Comparison of ENCODE assay signal across 8 mouse cellular contexts in genomic region chr4:138913797-138914196, GRCm38 (mm10). TPM values are rescaled to one million over a fixed set of nuclear protein-coding genes. Genes with fewer than 3 reads are reported as not detected.
DNase-seq lines count a peak whose midpoint lies in the region; ATAC-seq and TF ChIP-seq lines count a peak whose summit lies in the region.

TSS of gene Otud3 (minus strand) at chr4:138913945.

- peak; percentile 76 to 86 for TF ChIP-seq POLR2A in MEL (IDR thresholded peaks at IDR 0.05; ENCODE audit: control insufficient read depth in 1 of 2, insufficient read depth in 1 of 2, low read depth in 1 of 2, low read length in 2 of 2, poor library complexity in 1 of 2)
- peak; percentile 83 for TF ChIP-seq POLR2A in cerebellum, adult 2 months (IDR thresholded peaks at IDR 0.05; ENCODE audit: borderline replicate concordance, insufficient read depth, low read length)

- H3K27ac ChIP-seq in MEL (ENCODE audit: control insufficient read depth, low read depth, low read length): no peak within 1 kb of the TSS
- peak within 1 kb of the TSS; percentile 32; the same call in 1 of the 2 replicates for H3K27ac ChIP-seq in cerebellum, adult 2 months (ENCODE audit: insufficient read depth, low read length)
- H3K27ac ChIP-seq in forebrain, postnatal 0 days (ENCODE audit: low read depth, low read length): peak within 1 kb of the TSS; percentile 64
- H3K27ac ChIP-seq in lung, embryonic 15.5 days: no peak within 1 kb of the TSS

- peak within 1 kb of the TSS; percentile 79 to 84 for H3K4me3 ChIP-seq in MEL (ENCODE audit: control insufficient read depth in 1 of 2, insufficient read depth in 1 of 2, low read depth in 2 of 2, low read length in 2 of 2)
- H3K4me3 ChIP-seq in cerebellum, adult 2 months (replicated peaks; ENCODE audit: insufficient read depth, low read depth, low read length): peak within 1 kb of the TSS; percentile 74
- peak within 1 kb of the TSS; percentile 96 for H3K4me3 ChIP-seq in forebrain, postnatal 0 days (ENCODE audit: low read depth, low read length)
- peak within 1 kb of the TSS; percentile 80 for H3K4me3 ChIP-seq in lung, embryonic 15.5 days

- H3K36me3 ChIP-seq in MEL (ENCODE audit: control insufficient read depth in 1 of 2, insufficient read depth in 2 of 2, low read length in 2 of 2): peaks cover 0 to 5% of the 10 kb centered on the region in 2 experiments; a peak in 1 of 4 replicates
- no peaks in the 10 kb centered on the region for H3K36me3 ChIP-seq in forebrain, postnatal 0 days (ENCODE audit: insufficient read depth)
- H3K36me3 ChIP-seq in lung, embryonic 15.5 days: 0 out of 2 replicates have a peak, but pooled peaks cover 7% of the 10 kb centered on the region

- no peaks in the 10 kb centered on the region for H3K27me3 ChIP-seq in MEL (ENCODE audit: control insufficient read depth in 1 of 2, insufficient read depth in 2 of 2, low read length in 2 of 2)
- H3K27me3 ChIP-seq in cerebellum, adult 2 months (ENCODE audit: control insufficient read depth, insufficient read depth, low read length): no peaks in the 10 kb centered on the region
- H3K27me3 ChIP-seq in forebrain, postnatal 0 days (ENCODE audit: insufficient read depth, low read length): no peaks in the 10 kb centered on the region
- H3K27me3 ChIP-seq in lung, embryonic 15.5 days: no peaks in the 10 kb centered on the region

- H3K79me2 ChIP-seq in MEL (ENCODE audit: control insufficient read depth, insufficient read depth, low read length, poor library complexity): peaks cover 13% of the 10 kb centered on the region

- no peak for TF ChIP-seq EP300 in MEL (IDR thresholded peaks at IDR 0.05; ENCODE audit: low read depth in 1 of 2, low read length in 2 of 2)

- H3K4me1 ChIP-seq in MEL (ENCODE audit: control insufficient read depth in 1 of 2, insufficient read depth in 2 of 2, low read length in 2 of 2): peaks cover 0 to 11% of the 10 kb centered on the region in 2 experiments; a peak in 3 of 4 replicates
- H3K4me1 ChIP-seq in cerebellum, adult 2 months (ENCODE audit: control insufficient read depth, insufficient read depth, low read length): peaks cover 10% of the 10 kb centered on the region; the same call in 1 of the 2 replicates
- peaks cover 12% of the 10 kb centered on the region for H3K4me1 ChIP-seq in forebrain, postnatal 0 days (ENCODE audit: insufficient read depth)
- peaks cover 9% of the 10 kb centered on the region for H3K4me1 ChIP-seq in lung, embryonic 15.5 days

- peak within 1 kb of the TSS; percentile 91 for H3K4me2 ChIP-seq in forebrain, postnatal 0 days (ENCODE audit: low read depth)
- peak within 1 kb of the TSS; percentile 89 for H3K4me2 ChIP-seq in lung, embryonic 15.5 days

- H3K9ac ChIP-seq in MEL (ENCODE audit: control insufficient read depth, low read depth, low read length, poor library complexity, severe bottlenecking): peak within 1 kb of the TSS; percentile 89
- peak within 1 kb of the TSS; percentile 78 for H3K9ac ChIP-seq in forebrain, postnatal 0 days
- peak within 1 kb of the TSS; percentile 69 for H3K9ac ChIP-seq in lung, embryonic 15.5 days

- peak; percentile 93 for DNase-seq in MEL (ENCODE audit: low read depth, low spot score)
- peak; percentile 97 for DNase-seq in cerebellum, adult 2 months
- DNase-seq in forebrain, postnatal 0 days: peak; percentile 96
- DNase-seq in heart, postnatal 4 days: peak; percentile 96
- DNase-seq in layer of hippocampus, adult 8-10 months (ENCODE audit: low spot score in 2 of 2): peak; percentile 91 to 94
- DNase-seq in ovary, adult 18-20 months (ENCODE audit: low spot score): peak; percentile 91
- peak; percentile 94 for DNase-seq in thymus, postnatal 0 days (ENCODE audit: low spot score)

- under 1% methylated on average over 39 of the region's 39 CpGs for WGBS in cerebellum, adult 2 months
- under 1% methylated on average over 39 of the region's 39 CpGs for WGBS in forebrain, postnatal 0 days
- WGBS in lung, embryonic 15.5 days: under 1% methylated on average over 39 of the region's 39 CpGs

- peak; percentile 97 for ATAC-seq in forebrain, postnatal 0 days
- peak; percentile 95 for ATAC-seq in lung, embryonic 15.5 days (ENCODE audit: borderline replicate concordance, extremely low read depth, low FRiP score, low TSS enrichment)

- no peaks in the 10 kb centered on the region for H3K9me3 ChIP-seq in MEL (replicated peaks; ENCODE audit: insufficient read depth, low read length)
- H3K9me3 ChIP-seq in forebrain, postnatal 0 days (ENCODE audit: low read length): no peaks in the 10 kb centered on the region
- H3K9me3 ChIP-seq in lung, embryonic 15.5 days: no peaks in the 10 kb centered on the region

- TF ChIP-seq CTCF in MEL (IDR thresholded peaks at IDR 0.05 in 2 of 3, conservative IDR thresholded peaks at IDR 0.05 in 1 of 3; ENCODE audit: control insufficient read depth in 1 of 3, insufficient read depth in 1 of 3, low read depth in 2 of 3, low read length in 3 of 3, poor library complexity in 1 of 3, severe bottlenecking in 1 of 3): peak; percentile 38 to 76 (median 54)
- peak; percentile 81 for TF ChIP-seq CTCF in cerebellum, adult 2 months (IDR thresholded peaks at IDR 0.05; ENCODE audit: borderline replicate concordance, insufficient read depth, low read depth, low read length)
- peak; percentile 85 for TF ChIP-seq CTCF in forebrain, postnatal 0 days (IDR thresholded peaks at IDR 0.05; ENCODE audit: low read depth)

- no peak for TF ChIP-seq RAD21 in MEL (IDR thresholded peaks at IDR 0.05; ENCODE audit: low read depth, low read length)

TF ChIP-seq in MEL, 35 proteins besides CTCF, POLR2A, EP300 and RAD21:
- no peak for TF ChIP-seq TAL1 (IDR thresholded peaks at IDR 0.05; ENCODE audit: low read length)
- no peak for TF ChIP-seq JUND (IDR thresholded peaks at IDR 0.05; ENCODE audit: low read depth, low read length)
- TF ChIP-seq MEF2A (IDR thresholded peaks at IDR 0.05; ENCODE audit: extremely low read depth, insufficient replicate concordance, low read depth, low read length, poor library complexity, severe bottlenecking): no peak
- no peak for TF ChIP-seq ZMIZ1 (IDR thresholded peaks at IDR 0.05; ENCODE audit: low read depth, low read length)
- TF ChIP-seq BHLHE40 (IDR thresholded peaks at IDR 0.05; ENCODE audit: borderline replicate concordance, low read depth, low read length): no peak
- TF ChIP-seq HCFC1 (IDR thresholded peaks at IDR 0.05; ENCODE audit: low read depth, low read length): peak; percentile 83
- 0 out of 2 replicates have a peak, but pooled peaks have one; percentile 17 for TF ChIP-seq MYC (IDR thresholded peaks at IDR 0.05; ENCODE audit: low read depth, low read length)
- 0 out of 2 replicates have a peak, but pooled peaks have one; percentile 30 for TF ChIP-seq UBTF (IDR thresholded peaks at IDR 0.05; ENCODE audit: borderline replicate concordance, insufficient read depth, low read depth, low read length)
- no peak for TF ChIP-seq TCF12 (IDR thresholded peaks at IDR 0.05; ENCODE audit: low read depth, low read length)
- TF ChIP-seq USF1 (IDR thresholded peaks at IDR 0.05; ENCODE audit: low read depth, low read length): peak; percentile 96
- peak; percentile 76 for TF ChIP-seq NRF1 (IDR thresholded peaks at IDR 0.05; ENCODE audit: insufficient read depth, low read depth, low read length, poor library complexity, severe bottlenecking)
- TF ChIP-seq POLR2AphosphoS5 (IDR thresholded peaks at IDR 0.05; ENCODE audit: borderline replicate concordance, low read depth, low read length): no peak
- no peak for TF ChIP-seq ETS1 (IDR thresholded peaks at IDR 0.05; ENCODE audit: low read depth, low read length)
- TF ChIP-seq MAX (IDR thresholded peaks at IDR 0.05; ENCODE audit: low read length): peak; percentile 94
- TF ChIP-seq SIN3A (IDR thresholded peaks at IDR 0.05; ENCODE audit: low read length): peak; percentile 84
- TF ChIP-seq GATA1 (IDR thresholded peaks at IDR 0.05; ENCODE audit: low read depth, low read length): no peak
- TF ChIP-seq SMC3 (IDR thresholded peaks at IDR 0.05; ENCODE audit: low read depth, low read length): 0 out of 2 replicates have a peak, but pooled peaks have one; percentile 30
- peak; percentile 75 for TF ChIP-seq TBP (IDR thresholded peaks at IDR 0.05; ENCODE audit: low read depth, low read length)
- no peak for TF ChIP-seq ZC3H11A (IDR thresholded peaks at IDR 0.05; ENCODE audit: low read depth, low read length)
- TF ChIP-seq ZNF384 (IDR thresholded peaks at IDR 0.05; ENCODE audit: low read depth, low read length): no peak
- TF ChIP-seq NELFE (IDR thresholded peaks at IDR 0.05; ENCODE audit: low read depth, low read length): peak; percentile 70
- peak; percentile 75 to 87 for TF ChIP-seq USF2 (IDR thresholded peaks at IDR 0.05; ENCODE audit: borderline replicate concordance in 1 of 2, insufficient read depth in 1 of 2, low read depth in 1 of 2, low read length in 2 of 2)
- TF ChIP-seq ELF1 (IDR thresholded peaks at IDR 0.05; ENCODE audit: low read depth, low read length): peak; percentile 63; the same call in 1 of the 2 replicates
- TF ChIP-seq CHD2 (IDR thresholded peaks at IDR 0.05; ENCODE audit: low read length): no peak
- TF ChIP-seq MXI1 (IDR thresholded peaks at IDR 0.05; ENCODE audit: low read depth, low read length): peak; percentile 60
TF ChIP-seq in MEL: peak in this region for 13.

RNA-seq across cellular contexts. Expression of gene Otud3, which starts in this region (rescaled TPM):
- total RNA-seq in MEL (2012; rRNA removed): 11.3 and 11.7 TPM in 2 replicates
- 10 to 100 TPM in 1 of 2 experiments, not detected in 1; 15.0 TPM for polyA plus RNA-seq in MEL (2012; ENCODE audit: insufficient read depth in 1 of 2, insufficient read length in 2 of 2, low read depth in 1 of 2, low replicate concordance in 2 of 2, missing spikeins in 1 of 2)
- 8.3 and 9.0 TPM in 2 replicates for polyA plus RNA-seq in cerebellum, adult 2 months (2012; rRNA removed)
- 10.5 and 13.1 TPM in 2 replicates for total RNA-seq in forebrain, postnatal 0 days (2014; rRNA removed)
- polyA plus RNA-seq in forebrain, postnatal 0 days (2015; fragmentation: Nextera tagmentation; extraction: Ambion mirVana): 2.6 and 2.8 TPM in 2 replicates
- 1 to 10 TPM; 7.5 to 9.3 TPM for total RNA-seq in heart, postnatal 4 days (2021)
- 10 to 100 TPM; 10.2 to 13.0 (median 12.3) TPM for total RNA-seq in layer of hippocampus, adult 8-10 months (2022)
- polyA plus RNA-seq in lung, embryonic 15.5 days (2015; fragmentation: Nextera tagmentation; extraction: Ambion mirVana): 3.7 TPM in 2 replicates
- 3.9 and 4.4 TPM in 2 replicates for polyA plus RNA-seq in thymus, postnatal 0 days (2015; fragmentation: Nextera tagmentation; extraction: Ambion mirVana)

Comparison
In these comparisons a context has a peak if more than half of its experiments do, and no peak if none do; other contexts are left out.
1. H3K27ac ChIP-seq: peak in cerebellum, adult 2 months (single experiment) and forebrain, postnatal 0 days (single experiment); none in MEL (single experiment) and lung, embryonic 15.5 days (single experiment).
2. Peak in every context shown above with its lines, with median percentiles within 50 percentile points of each other: DNase-seq, H3K4me3 ChIP-seq, H3K9ac ChIP-seq and CTCF ChIP-seq.